Mouse (Mus musculus): ENCODE data around the gene Hdac11. TPM values are rescaled to one million over a fixed set of nuclear protein-coding genes. Genes with fewer than 3 reads are reported as not detected.
A peak's percentile ranks its signal among the peaks of the same experiment; 100 is the strongest.

Hdac11 gene
- total RNA-seq, 2 experiments from 2014 or later: 13.0 to 15.1 TPM

DNA sequence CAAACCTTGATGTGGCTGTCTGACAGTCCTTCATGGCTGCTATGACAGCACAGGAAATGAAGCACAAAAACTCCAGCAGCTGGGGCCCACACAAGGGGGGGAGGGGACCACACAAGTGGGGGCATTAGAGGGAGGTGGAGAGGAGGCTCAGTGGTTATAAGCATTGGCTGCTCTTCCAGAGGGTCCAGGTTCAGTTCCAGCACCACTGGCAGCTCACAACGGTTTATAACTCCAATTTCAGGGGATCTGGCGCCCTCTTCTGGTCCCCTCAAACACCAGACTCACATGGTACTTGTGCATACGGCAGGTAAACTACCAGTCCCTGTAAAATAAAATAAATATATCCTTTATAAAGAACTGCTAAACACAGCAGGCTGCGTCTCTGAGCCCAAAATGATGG is 27.5 kb upstream of the Hdac11 start:
- intact Hi-C loops (cut with DNase I): no loop called here
- DNase-seq (ENCODE audit: low spot score): no peak

DNA sequence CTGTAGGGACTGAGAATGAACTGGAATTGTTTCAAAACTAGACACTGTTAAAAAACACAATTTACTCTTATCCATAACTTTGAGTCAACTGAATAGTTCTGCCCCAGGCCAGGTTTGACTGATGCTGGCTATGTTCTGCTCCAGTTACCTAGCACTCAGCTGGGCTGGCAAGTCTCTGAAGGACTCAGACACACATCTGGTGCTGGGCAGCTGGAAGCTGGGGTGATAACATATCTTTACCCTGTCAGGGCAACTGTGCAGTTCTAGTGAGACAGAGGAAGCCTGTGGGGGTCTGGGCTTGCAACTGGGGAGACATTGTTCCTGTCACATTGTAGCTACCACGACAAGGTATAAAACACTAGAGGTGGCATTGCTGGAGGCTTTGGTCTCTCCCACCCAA is 25.6 kb upstream of the Hdac11 start:
- intact Hi-C loops (cut with DNase I): no loop called here
- DNase-seq (ENCODE audit: low spot score): no peak

DNA sequence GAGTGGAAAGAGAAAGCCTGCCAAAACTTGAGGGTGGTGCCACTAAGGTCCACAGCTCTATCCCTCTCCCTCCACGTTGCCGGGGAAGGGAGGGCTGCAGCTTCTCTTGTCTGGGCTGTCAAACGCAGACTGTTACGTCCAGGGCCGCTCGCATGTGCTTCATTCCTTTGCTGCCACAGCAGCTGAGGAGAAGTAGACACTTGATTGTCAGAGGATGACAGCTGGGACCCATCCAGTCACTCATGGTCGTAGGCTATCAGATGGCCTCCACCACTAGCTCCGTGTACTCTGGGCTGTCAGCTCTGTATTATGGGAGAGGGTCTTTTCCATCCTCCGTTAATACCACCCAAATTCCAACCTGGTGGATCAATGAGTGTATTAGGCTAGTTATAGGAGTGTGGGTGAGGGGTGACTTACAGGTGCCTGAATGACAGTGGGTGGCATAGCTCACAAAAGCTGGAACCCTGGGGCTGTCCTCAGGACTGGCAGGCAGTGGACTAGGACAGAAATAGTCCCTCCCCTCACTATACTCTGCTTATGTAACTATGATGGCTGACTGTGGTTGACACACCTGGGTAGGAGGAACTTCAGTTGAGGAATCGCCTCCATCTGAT is 19.0 kb upstream of the Hdac11 start:
- no peak for DNase-seq (ENCODE audit: low spot score)
- intact Hi-C loops (cut with DNase I): loop anchor here (5.0 kb wide), 1 partner anchor 400 kb away; no protein-coding TSS in a partner anchor

DNA sequence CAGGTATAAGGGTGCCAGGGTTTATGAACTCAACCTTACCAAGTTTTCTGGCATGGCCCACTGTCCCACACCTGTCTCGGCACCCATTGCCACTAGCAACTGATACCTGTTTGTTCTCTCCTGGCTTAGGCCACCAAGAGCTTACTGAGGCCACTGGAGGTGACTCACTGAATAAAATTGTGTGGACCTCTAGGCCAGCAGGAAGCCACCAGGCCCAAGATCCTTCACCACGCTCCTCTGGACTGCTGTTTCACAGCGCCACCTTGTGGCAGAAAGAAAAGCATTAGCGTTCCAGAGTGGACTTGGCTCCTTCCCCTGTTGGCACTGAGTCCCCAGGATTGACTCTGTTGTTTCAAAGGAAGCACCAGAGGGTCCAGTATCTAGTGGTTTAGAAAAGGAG is 16.6 kb upstream of the Hdac11 start:
- intact Hi-C loops (cut with DNase I): loop anchor here (1.0 to 5.0 kb wide), 3 partner anchors 81 to 403 kb away; no protein-coding TSS in a partner anchor
- peak; percentile 12 for DNase-seq (ENCODE audit: low spot score)

DNA sequence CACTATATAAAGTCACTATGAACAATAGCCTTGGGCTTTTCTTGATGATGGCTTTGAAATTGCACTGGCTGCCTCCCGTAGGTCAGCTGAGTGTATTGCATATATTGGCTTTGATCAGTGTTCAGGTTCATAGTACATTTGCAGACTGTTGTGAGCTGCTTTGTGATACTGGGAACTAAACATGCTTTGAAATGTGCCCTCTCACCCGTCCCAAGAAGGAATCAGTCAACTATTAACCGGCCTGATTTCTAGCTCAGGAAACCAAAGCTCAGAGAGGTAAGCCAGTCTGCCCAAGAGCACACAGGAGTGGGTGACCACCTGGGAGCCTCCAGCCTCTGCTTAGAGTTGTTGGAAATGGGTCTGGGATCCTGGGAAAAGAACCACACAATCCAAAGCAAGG is 11.4 kb upstream of the Hdac11 start:
- no peak for DNase-seq (ENCODE audit: low spot score)
- intact Hi-C loops (cut with DNase I): no loop called here

DNA sequence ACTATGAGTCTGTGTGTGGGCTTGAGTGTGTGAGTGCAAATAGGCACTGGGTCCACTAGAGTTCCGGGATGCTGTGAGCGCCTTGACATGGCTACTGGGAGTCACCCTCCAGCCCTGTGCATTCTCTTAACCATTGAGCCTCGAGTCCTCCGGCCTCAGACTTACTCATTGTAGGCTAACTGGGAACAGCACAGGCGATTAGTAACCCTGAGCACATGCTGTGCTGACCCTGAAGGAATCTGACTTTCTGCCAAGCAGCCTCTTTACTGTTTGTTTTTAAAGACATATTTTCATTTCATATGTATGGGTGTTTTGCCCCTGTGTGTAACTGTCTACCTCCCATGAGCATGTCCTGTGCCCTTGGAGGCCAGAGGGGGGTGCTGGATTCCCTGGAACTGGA is 10.9 kb upstream of the Hdac11 start:
- no peak for DNase-seq (ENCODE audit: low spot score)
- intact Hi-C loops (cut with DNase I): no loop called here

DNA sequence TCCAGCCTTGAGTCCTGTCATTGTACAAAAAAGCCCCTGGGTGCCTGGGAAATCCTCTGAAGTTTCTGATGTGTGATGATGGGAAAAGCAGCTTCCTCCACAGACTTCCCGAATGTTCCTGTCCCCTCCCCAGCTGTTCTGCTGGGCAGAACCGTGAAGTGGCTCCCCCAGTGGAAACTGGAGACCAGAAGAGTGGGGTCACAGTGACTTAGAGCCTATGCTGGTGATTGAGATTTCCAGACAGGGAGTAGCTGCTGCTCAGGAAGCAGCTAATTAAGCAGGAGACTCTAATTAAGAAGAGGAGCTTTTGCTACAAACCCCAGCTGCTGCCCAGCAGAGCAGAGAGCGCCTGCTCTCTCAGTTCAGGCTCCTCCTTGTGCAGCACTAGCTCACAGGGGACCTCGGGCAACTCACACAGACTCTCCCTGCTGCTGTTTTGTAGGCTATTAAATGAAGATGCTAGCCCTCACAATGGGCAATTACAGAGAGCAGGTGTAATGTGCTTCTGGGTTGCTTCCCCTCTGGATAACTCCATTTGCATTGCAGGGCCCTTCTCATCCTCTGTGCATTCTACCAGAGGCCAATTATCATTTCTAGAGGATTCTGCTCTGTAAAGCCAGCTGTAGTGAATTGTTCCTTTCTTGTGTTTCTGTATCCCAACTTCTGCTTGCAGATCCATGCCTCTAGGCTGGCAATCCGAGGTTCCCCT is 9.9 kb upstream of the Hdac11 start:
- intact Hi-C loops (cut with DNase I): no loop called here
- no peak for DNase-seq (ENCODE audit: low spot score)

DNA sequence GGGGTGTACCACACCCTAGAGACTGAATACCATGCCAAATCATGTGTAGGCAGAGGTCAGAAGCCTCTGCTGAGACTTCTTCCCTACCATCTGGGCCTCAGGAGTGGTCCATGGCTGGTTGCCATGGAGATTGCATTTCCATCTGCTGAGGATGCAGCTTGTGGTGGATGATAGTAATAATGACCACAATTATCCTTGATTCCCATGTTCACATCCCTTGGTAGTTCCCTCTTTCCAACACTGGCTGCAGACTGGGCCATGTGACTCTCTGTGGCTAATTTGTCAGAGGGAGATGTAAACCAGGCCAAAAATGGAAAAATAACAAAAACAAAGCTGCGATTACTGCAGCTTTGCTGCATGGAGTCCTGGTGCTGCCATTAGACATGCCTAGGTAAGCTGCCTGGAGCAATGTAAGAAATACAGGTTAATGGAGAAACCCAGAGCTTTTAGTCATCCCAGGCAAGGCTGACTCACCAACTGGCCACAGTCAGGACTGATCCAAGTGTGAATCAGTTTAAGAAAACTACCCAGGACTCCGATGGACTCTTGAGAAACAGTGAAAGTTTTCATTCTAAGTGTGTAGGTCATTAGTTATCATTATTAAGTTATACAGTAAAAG is 9.2 kb upstream of the Hdac11 start:
- intact Hi-C loops (cut with DNase I): no loop called here
- DNase-seq (ENCODE audit: low spot score): no peak

DNA sequence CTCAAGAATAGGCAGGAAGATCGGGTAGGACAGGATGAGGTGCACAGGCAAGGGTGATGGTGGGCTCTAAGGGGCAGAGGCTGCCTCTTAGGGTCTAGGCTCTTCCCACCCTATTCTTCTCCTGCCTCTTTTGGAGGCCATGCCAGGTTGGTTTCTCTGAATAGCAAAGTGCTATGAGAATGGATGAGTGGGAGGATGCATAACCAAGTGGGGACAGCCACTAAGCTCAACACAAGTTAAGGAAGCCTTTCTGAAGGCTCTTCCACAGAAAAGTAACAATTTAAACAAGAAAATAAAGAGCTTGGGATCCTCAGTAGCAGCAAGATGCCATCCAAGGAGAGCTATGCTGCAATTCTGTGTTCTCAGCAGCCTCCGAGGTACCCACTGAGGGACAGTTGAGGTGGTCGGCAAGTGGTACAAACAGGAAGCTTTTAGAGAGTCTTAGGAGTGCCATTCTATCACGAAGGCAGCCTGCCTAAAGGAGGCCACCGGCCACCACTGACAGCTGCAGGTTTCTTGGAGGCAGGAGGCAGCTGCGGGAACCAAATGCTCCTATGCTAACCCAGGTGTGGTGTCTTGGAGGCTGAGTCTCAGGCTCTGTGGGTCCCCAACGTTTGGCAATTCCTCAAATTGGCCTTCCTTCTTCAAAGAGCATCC is 3.4 kb upstream of the Hdac11 start:
- no peak for DNase-seq (ENCODE audit: low spot score)
- intact Hi-C loops (cut with DNase I): no loop called here

DNA sequence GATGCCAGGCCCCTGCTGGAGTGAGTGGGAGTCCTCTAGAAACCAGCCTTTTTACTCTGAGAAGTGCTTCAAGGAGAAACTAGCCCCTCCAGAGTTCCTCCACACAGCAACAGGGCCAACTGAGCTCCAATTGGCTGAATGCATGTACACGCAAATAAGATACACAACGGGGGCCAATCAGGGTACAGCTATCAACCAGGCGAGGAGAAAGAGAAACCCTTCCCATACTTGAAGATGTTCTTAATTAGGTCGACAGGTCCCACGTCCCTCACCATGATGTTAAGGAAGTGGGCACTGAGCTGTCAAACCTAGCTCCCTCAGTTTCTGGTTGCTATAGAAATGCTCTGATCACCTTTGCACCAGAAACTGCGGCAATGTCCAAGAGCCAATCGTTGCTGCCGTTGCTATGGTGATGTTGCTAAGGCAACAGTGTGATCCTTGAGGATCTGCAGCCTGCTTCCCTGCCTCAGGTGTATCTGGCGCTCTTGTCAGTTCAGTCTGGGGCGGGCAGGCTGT is 2.9 kb upstream of the Hdac11 start:
- no peak for DNase-seq (ENCODE audit: low spot score)
- intact Hi-C loops (cut with DNase I): no loop called here

DNA sequence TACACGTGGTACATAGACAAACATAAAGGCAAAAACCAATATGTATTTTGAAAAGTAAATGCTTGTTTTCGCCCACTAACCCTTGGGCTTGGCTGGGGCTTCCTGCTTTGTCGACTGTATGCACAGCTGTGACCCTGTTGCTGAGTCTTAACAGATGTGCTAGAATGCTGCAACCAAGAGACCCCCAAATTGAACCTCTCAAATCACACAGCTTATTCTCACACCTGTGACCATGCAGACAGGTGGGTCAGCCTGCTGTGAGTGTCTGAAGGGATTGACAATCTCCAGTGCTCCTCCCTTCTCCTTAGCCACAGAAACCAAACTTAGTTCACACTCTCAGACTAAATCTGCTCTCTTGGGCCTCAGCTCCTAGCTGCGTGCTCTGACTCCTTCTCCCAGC is 1.8 kb upstream of the Hdac11 start:
- no peak for DNase-seq (ENCODE audit: low spot score)
- intact Hi-C loops (cut with DNase I): no loop called here

DNA sequence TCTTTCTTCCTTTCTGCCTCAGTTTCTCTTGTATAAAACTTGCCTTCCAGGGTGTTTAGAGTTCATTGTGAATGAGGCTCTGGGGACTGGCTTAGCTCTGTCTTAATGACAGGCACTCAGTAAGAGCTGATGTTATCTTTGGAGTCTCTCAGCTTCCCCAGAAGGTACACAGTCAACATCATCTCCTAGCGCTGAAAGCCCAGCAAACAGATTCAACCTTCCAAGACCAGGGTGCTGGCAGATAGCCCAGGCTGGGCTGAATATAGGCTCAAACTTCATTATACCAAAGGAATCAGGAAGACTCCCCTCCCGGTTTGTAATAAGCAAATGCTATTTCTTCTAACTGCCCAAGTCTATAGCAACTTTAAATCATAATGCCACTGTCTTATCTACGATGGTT is 1.2 kb upstream of the Hdac11 start:
- no peak for DNase-seq (ENCODE audit: low spot score)
- intact Hi-C loops (cut with DNase I): no loop called here

DNA sequence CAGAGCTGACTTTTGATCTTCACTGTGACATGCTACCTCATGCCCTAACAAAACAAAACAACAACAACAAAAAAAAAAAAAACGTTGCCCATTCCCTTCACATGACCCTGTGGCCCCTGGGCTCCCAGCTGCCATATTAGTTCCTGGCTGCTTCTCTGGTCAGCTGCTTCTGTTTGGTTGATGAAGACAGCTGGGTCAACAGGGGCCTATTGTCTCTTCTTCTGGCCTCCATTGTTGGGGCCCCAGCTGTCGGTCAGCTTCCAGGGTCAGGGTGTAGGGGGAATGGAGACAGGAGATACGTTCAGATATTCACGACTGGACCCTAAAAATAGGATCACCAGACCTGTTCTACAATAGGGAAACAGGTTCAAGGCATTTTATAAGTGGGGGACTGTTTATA is 403 bp upstream of the Hdac11 start:
- DNase-seq (ENCODE audit: low spot score): no peak
- intact Hi-C loops (cut with DNase I): no loop called here

DNA sequence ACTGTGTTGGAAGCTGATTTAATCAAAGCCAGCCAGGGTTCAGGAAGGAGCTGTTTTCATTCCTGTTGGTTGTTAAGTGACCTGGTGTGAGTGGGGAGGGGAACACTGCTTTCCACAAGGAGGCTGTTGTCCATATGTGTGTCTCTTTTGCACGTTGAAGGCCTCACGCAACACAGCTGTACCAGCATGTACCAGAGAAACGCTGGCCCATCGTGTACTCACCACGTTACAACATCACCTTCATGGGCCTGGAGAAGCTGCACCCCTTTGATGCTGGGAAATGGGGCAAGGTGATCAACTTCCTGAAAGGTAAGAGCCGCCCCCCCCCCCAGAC is 739 bp downstream of the Hdac11 start:
- intact Hi-C loops (cut with DNase I): no loop called here
- no peak for DNase-seq (ENCODE audit: low spot score)

DNA sequence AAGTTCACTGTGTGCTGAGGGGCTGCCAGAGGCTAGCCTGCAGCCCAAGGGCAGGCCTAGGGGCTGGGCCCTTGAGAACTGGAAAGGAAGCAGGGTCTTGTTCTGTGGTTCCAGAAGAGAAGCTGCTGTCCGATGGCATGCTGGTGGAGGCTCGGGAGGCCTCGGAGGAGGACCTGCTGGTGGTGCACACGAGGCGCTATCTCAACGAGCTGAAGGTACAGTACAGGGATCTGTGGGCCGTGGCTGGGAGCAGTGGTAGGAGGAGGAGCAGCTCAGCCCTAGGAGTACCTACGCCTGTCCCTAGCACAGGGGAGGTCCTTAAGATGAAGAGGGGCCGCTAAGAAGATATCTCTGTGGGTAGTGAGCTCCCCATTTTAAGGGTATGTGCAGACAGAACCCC is 2.6 kb downstream of the Hdac11 start:
- intact Hi-C loops (cut with DNase I): no loop called here

DNA sequence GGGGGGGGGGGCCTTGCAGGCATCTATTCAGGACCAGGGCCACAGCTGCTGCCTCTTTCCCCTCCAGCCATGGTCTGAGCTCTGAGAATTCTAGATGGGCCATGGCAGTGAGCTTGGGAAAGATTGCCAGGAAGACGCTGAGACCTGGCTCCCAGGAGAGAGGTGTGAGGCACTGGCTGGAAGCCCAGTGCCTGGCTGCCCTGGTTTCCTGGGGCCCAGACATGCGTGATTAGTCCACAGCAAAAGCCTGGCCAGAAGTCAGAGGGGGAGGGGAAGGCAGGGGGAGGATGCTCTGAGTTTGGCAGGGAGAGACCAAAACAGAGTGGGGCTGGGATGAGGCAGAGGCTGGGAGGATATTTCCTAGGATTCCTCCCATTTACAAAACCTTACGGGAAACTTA is 3.9 kb downstream of the Hdac11 start:
- intact Hi-C loops (cut with DNase I): loop anchor here (10.0 kb wide), 1 partner anchor 354 kb away; the partner anchor contains the start of genes Lsm3 and Xpc
- no peak for DNase-seq (ENCODE audit: low spot score)

More for the DNA sequence above, 2.6 kb downstream of the Hdac11 start:
- no peak for DNase-seq (ENCODE audit: low spot score)

DNA sequence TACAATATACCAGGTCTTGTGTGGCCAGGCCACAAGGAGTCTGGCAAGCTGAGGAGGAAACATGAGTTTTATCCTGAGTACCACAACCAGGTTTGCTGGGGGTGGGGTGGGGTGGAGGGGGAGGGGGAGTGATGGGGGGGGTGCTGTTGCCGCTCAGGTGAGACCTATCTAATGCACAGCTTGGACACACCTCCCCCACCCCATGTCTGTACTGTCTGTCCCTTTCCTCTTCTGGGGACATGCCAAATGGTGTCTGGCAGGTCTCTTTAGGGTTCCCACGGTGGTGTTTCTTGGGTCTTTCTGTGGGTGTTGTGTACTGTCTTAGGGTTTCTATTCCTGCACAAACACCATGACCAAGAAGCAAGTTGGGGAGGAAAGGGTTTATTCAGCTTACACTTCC is 4.5 kb downstream of the Hdac11 start:
- no peak for DNase-seq (ENCODE audit: low spot score)
- intact Hi-C loops (cut with DNase I): loop anchor here (10.0 kb wide), 1 partner anchor 354 kb away; the partner anchor contains the start of genes Lsm3 and Xpc

DNA sequence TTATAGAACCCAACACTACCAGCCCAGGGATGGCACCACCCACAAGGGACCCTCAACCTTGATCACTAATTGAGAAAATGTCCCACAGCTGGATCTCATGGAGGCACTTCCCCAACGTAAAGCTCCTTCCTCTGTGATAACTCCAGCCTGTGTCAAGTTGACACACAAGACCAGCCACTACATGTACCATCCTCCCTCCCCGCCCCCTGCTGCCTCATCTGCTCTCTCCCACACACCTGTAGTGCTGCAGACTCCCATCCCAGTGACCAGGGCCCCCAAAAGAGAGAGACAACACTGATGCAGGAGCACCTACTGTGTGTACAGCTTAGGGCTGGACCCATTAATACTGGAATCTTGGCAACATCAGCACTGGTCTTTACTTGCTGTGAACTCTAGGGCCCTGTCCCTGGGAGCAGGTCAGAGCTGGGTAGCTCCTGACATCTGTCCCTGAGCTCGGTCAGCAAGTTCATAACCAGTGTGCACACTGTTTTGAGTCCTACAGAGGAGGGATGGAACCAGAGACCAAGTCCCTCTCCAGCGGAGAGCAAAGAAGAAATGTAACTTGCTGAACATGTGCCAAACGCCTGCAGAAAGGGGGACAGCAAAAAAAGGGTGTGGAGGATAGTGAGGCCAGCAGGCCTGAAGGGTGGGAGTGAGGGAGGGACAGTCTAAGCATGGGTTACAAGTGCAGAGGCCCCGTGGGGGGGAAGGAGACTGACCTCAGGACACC is 5.2 kb downstream of the Hdac11 start:
- no peak for DNase-seq (ENCODE audit: low spot score)
- intact Hi-C loops (cut with DNase I): loop anchor here (10.0 kb wide), 1 partner anchor 353 kb away; the partner anchor contains the start of genes Lsm3 and Xpc

DNA sequence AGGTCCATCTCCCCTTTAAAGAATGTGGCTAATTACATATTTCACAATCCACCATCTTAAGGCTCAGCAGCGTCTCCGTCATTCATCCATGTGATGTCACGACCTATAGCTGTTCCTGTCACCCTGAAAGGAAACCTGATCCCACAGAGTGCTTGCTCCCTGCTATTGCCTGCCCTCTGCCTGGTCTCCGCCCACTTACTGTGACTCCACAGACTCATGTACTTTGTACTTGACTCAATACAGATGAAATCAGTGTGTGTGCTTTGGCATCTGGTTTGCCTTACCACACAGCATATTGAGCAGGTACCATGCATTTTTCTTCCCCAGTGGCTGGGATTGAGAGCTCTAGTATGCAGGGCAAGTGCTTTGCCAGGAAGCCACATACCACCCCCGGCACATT is 5.8 kb downstream of the Hdac11 start:
- intact Hi-C loops (cut with DNase I): loop anchor here (10.0 kb wide), 1 partner anchor 352 kb away; the partner anchor contains the start of genes Lsm3 and Xpc
- DNase-seq (ENCODE audit: low spot score): no peak
